Mouse (Mus musculus): ENCODE data around the gene Slc25a12.

- TF ChIP-seq CTCF (IDR thresholded peaks at IDR 0.05; ENCODE audit: borderline replicate concordance, extremely low read depth, insufficient read depth, insufficient read length) (no peak), POLR2A (IDR thresholded peaks at IDR 0.05; ENCODE audit: borderline replicate concordance, extremely low read depth, insufficient read depth, insufficient read length, poor library complexity, severe bottlenecking) (no peak)
Measured at GRCm38 (mm10) chr2:71312067-71312466, 55.5 kb downstream of the Slc25a12 start.
